Mouse (Mus musculus) testis, postnatal 10 days (tissue): ENCODE measurements around the gene Ezh1.

ENCODE experiments used
- DNase-seq: peaks from one replicate; pipeline ENCODE4 v3.0.0; 2021; ENCODE audit warnings: low spot score

Gene Ezh1

DNA sequence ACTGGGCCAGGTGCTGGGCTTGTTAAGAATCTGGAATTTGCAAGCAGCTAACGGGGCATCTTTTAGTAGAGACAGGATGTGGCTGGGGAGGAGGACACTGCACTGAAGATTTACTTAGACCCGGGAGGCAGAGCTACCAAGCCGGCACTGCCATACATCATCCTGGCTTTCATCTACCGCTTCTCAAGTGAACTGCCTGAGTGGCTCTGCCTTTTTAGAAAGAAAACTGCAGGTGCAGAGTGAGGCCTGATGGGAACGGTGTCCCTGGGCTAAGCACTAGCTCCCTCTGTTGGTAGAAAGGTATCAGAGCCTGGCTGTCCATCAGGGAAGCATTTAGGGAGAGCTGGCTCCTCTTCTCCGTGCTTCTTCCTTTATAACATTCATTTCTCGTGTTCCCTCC, 25.3 kb downstream of the Ezh1 start:
- no peak for DNase-seq

DNA sequence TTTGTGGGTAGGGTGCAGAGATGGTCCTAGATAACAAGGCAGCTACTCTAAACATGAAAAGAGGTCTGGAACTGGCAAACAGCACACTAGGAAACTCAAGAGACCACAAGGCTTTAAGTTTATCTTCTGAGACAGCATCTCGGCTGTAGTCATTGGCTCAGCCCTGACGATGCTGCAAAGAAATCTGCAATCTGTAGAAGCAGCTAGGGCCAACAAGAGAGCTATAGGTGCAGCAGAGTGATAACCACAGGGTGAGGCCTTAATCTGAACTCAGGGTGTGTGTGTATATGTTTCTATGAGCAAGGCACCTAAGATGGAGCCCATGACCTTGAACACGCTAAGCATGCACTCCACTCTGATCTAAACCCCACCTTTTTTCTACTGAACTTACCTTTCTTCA, 26.7 kb downstream of the Ezh1 start:
- DNase-seq = no peak

DNA sequence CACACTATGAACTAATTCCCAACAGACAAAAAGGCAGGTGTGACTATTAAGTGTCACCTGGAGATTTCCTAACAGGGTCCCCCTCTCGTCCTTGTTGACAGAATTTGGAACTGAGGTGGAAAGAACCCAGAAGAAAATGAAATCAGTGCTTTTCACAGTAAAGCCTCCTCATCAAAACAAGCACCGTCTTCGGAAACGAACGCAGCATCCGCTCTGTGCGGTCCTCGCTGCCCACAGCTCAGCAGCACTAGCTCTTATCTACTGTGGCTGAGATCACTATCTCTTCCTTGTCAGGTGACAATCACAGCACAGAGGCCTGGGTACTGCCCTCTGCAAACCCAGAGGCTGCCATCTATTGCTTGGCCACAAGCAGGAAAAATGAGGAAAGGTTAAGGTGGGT, 30.1 kb downstream of the Ezh1 start:
- DNase-seq = no peak

DNA sequence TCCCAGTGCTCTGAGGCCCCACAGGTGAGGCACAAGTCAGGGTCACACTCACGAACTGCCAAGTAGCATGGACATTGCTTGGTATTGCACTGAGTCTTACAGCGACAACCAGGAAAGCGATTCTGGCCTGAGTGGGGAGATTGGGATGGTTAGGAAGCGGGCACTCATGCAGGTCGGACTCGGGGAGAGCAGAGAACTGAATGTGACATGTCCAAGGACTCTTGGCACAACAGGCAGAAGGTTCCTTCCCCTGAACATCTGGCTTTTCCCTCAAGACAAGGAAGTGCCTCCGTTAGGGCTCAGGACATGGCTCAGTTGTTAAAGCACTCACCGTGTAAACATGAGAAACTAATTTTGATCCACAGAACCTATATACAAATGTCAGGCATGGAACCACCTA, 30.7 kb downstream of the Ezh1 start:
- no peak for DNase-seq

DNA sequence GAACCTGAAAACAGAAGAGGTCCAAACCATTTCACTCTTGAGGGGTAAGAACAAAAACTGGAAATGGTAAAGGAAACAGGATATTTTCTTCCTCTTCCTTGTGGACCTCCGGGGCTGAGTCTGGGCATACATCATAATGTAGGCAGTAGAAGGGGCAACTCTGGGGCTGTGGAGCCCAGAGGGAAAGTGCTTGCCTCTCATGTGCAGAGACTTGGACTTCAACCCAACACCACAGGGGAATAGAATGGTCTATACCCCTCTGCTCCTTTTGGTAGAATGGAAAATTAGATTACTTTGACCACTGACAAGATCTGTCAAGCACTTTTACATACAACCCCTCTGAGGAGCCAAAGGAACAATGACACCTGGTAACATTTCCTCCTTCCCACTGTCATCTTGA, 31.2 kb downstream of the Ezh1 start:
- DNase-seq = no peak

DNA sequence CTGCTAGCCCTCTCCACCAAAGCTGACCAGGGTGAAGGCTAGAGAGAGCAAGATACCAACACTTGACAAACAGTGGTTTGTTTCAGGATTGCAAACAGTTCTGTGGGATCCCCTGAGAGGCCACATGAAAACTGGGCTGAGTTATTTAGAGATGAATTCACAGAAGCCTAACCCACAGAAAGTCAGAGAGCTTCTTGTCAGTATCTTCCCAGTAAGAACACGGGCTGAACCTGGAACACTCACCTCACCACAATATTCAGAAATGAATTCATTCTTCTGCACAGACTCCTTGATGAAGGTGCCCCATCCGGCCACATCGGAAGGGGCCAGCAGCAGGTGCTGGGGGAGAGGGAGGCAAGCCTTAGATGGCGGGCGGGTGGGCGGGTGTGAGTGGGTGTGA, 31.6 kb downstream of the Ezh1 start:
- DNase-seq = no peak

DNA sequence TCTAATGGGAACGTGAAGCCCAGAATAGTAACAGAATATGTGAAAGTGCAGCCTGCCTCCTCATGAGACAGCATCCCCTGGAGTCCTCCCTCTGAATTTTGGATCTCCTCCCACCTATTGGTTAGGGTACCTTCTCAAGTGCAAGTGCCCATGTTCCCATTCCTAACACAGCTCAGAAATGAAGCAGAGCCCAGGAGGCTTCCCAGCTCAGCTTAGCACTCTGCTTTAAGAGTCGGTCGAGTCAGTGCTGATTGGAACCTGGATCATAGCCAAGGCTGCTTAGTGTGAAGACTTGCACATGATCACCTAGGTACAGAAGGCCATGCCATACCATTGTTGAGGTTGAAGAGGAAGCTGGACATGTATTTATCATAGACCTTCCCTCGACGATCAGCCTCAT, 32.1 kb downstream of the Ezh1 start:
- no peak for DNase-seq

DNA sequence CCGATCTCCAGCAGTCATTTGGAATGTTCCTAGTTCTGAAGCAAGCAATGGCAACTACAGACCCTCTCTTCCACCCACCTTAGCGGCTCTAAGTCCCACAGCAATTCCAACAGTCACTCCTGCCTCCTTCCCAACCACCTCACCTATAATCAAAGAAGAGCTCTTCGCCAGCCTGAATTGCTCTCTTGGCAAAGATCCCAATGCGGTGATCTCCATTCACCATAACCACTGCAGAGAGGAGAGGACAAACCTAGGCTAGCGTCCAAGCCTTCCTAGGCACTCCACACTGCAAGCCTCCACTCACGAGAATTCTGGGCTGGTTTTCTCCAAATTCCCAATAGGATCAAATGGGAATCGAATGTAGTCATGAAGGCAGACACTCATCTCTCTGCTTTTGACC, 33.2 kb downstream of the Ezh1 start:
- no peak for DNase-seq

DNA sequence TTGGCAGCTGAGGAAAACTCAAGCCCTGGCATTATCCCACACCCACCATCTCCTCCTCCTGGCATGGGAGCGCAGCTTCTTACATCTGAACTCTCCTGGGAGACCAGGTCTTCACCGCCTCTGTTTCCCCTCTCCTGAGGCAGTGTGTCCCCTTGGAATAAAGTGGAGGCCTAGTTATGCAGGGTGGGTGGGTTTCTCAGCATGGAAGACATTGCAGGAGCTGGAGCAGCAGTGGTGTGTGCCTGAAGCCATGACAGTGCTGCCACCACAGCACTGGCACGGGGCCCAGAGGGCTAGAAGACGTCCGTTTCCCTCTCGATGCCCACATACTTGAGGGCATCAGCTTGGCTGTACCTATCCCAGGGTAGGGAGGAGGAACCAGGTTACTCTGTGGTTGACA, 33.6 kb downstream of the Ezh1 start:
- DNase-seq = no peak

DNA sequence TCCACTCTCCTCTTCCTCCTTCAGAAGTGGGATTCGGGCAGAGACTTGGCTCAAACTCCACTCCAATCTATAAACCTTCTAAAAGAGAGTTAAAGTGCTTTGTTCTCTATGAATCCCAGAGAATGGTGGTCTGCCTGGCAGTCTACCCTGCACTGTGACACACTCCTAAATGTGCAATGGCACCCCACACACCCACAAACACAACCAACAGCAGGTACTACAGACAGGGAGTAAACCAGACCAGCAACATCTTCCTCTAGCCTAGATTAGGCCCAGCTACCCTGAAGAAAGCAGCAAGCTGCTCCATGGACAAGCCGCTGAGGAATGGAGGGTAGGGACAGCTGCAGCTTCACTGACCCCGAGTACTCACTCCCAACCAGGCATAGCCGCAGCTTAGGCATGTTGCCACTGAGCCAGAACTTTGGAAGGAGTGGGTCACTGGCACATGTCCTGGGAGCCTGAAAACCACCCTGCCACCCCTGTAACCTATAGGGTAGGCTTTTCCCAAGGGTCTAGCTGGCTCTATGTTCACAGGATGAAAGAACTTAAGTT, 34.3 kb downstream of the Ezh1 start:
- no peak for DNase-seq

DNA sequence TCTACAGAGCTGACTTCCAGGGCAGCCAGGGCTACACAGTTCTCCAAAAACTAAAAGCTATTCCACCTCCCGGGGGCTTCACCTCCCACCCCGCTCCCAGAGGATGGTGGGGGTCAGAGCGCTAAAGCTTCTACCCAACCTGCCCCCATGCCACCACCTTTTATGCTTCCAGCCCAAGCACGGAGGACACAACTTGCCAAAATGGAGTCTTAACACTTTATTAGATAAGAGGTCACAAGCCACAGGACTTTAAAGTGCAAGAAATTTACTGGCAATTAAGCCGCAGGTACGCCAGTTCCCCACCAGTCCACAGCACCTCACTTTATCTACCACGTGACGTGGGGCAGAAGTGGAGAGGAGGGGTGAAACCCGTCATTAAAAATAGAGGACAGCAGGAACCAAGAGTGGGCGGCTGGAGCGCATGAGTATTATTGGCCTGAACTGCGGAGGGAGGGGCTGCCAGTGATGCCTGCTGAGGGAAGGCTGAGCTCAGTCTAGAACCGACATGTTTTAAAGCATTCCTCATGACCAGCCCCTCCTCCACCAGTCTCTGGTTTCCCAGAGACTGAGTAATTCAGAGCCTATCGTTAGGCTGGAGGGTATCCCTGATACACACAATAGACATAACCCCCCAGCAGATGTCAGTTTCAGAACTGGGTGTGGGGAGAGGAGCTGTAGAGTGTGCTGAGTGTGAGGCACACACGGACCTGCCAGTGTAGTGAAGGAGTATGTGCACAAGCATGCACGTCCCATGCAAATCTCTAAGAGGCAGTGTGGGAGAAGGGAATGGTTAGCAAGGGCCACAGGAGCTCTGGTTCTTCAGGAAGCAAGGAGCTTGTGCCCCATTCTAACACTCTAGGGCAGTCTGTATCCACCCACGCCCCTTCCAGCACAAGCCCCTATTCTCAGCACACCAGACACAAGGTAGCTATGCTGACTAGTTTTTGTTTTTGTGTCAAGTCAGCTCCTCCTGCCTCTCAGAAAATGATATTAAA, 35.1 kb downstream of the Ezh1 start:
- DNase-seq = no peak

DNA sequence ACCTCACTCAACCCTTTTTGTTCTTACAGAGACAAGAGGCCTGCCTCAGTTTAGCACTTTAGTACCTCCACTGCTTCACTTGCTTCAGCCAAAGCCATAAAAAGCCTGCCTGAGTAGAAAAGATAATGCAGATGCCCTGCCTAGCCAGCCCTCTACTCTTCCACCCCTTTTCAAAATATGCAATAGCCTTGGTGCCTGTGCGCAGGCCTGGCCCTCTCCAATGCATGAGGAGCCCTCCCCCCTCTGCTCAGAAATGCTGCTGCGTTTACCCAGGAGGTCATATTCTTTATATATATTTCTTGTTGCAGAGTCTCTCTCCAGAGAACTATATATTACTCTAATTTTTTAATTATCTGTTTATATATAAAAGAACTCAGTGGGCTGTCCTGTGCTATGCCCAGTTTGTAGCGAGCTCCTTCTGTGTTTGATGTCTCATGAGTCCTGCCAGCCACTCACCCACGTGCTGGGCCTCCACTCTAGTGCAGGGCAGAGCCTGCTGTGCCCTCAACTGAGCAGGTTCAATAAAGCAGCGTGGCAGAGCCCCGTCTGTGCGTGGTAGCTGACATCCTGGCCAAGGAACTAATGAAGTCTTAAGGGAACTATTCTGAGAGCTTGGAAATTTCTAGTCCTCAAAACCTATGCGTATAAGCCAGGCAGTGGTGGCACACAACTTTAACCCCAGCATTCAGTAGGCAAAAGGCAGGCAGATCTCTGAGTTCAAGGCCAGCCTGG, 35.9 kb downstream of the Ezh1 start:
- no peak for DNase-seq

DNA sequence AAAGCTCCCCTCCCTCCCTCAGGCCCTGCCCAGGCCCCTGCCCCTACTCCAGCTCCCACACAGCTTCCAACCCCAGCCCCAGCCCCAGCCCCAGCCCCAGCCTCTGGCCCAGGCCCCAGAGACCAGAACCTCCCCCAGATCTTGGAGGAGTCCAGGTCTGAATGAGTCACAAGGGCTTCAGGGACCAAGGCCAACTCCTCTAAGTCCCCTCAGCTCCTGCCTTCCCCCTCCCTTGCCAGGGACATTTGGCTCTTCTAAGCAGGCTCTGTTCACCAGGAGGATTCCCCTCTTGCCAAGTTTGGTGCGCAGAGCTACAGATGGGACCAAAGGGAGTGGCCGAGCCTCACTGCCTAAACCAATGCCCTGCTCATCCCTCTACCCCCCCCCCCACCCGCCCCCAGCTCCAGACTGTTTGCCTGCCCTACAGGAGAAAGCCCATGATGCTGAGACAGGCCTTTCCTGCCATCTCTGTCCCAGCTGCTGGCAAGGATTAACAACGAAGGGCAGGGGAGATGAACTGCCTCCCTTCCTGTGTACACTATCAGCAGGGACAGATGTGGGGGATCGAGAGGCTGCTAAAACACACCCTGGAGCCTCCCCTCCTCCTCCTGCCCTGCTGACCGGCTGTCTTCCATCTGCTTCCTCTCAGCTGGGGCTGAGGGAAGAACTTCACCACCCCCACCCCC, 36.6 kb downstream of the Ezh1 start:
- peak; percentile 82 for DNase-seq

DNA sequence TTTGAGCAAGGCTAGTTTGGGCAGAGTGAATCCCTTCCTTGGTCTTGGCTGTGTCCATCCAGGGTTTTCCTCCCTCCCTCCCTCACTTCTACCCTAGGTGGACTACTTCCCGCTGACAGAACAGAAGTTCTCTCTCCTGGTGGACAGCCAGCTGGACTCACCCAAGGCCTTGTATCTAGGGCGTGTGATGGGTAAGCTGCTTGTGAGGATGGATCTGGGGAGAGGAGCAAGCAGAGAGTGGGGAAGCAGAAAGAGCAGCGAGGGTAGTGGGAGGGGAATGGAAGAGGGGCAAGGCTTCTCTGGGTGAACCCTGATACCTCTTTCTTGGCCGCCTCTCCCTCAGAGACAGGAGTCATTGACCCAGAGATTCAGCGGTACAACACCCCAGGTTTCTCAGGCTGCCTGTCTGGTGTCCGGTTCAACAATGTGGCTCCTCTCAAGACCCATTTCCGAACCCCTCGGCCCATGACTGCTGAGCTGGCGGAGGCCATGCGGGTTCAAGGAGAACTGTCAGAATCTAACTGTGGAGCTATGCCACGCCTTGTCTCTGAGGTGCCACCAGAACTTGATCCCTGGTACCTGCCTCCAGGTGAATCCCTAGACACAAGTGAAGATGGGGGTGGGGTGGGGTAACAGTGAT, 38.0 kb downstream of the Ezh1 start:
- peak; percentile 71 for DNase-seq

DNA sequence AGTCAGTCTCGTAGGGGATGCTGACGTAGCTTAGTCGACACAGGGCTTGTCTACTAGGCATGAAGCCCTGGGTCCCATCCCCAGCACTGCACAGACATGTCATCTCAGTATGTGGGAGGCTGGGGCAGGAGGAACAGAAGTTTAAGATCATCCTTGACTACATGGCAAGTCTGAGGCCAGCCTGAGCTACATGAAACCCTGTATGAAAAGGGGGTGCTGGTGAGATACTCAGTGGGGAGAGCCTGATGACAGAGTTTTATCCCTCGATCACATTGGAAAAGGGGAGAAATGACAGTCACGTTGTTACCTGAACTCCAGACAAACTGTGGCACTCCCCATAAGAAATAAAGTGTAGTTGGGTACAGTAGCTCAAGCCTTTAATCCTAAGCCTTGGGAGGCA, 38.7 kb downstream of the Ezh1 start:
- DNase-seq = no peak

DNA sequence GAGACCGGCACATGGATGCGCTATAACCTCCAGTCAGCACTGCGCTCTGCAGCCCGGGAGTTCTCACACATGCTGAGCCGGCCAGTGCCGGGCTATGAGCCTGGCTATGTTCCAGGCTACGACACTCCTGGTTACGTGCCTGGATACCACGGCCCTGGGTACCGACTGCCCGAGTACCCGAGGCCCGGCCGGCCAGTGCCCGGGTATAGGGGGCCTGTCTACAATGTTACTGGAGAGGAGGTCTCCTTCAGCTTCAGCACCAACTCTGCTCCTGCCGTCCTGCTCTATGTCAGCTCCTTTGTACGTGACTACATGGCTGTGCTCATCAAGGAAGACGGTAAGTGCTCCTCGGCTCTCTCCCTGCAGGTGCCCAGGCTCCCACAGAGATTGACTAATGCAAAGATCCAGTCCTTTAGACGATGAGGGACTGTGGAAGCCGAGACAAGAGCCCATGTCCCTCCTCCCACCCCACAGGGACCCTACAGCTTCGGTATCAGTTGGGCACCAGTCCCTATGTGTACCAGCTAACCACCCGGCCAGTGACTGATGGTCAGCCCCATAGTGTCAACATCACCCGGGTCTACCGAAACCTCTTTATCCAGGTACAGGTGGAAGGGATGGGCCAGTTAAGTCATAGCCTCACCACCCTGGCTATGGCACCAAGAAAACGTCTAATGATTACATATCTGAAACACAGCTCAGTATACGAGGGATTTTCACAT, 39.6 kb downstream of the Ezh1 start:
- no peak for DNase-seq

DNA sequence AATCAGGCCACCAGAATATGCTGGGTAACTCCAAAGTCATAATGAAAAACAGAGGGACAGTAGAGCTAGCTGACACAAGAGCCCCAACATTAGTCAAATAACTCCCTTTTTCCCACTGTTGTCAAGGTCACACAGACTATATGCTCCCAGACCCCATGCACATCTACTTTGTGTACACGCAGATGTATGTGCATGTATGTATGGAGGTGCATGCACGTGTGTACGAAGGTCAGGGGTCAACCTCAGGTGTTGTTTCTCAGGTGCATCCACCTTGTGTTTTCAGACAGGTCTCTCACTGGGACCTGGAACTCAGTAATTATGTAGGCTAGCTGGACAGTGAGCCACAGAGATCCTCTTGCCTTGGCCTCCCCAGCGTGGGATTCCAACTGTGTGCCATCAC, 40.8 kb downstream of the Ezh1 start:
- DNase-seq = no peak

DNA sequence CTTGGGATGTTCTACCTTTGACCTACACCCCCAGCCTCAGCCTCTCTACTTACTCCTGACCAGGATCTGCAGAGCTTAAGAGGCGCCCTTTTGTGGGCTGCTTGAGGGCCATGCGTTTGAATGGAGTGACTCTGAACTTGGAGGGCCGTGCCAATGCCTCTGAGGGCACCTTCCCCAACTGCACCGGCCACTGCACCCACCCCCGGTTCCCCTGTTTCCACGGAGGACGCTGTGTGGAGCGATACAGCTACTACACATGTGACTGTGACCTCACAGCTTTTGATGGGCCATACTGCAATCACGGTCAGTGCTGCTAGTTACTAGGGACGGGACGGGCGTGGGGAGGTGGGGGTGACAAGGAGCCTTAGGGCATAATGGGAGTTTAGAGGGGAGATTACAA, 41.3 kb downstream of the Ezh1 start:
- DNase-seq = no peak

DNA sequence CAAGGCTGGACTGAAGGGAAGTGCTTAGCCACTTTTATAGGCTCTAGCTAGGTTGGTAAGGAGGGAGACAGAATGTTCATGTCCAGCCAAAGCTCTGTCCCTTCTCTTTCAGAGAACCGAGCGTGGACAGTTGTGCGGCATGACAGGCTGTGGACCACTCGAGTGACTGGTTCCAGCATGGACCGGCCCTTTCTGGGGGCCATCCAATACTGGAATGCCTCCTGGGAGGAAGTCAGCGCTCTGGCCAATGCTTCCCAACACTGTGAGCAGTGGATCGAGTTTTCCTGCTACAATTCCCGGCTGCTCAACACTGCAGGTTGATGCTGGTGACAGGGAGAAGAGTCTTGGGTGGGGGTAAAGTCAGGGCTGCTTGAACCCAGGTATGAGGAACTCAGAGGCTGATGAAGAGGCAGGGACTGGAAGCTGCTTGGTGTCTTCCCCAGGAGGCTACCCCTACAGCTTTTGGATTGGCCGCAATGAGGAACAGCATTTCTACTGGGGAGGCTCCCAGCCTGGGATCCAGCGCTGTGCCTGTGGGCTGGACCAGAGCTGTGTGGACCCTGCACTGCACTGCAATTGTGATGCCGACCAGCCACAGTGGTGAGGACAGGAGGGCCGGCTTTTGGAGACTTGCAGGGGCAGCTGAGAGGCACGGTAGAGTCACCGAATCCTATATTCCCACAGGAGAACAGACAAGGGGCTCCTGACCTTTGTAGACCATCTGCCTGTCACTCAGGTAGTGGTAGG, 43.3 kb downstream of the Ezh1 start:
- no peak for DNase-seq

DNA sequence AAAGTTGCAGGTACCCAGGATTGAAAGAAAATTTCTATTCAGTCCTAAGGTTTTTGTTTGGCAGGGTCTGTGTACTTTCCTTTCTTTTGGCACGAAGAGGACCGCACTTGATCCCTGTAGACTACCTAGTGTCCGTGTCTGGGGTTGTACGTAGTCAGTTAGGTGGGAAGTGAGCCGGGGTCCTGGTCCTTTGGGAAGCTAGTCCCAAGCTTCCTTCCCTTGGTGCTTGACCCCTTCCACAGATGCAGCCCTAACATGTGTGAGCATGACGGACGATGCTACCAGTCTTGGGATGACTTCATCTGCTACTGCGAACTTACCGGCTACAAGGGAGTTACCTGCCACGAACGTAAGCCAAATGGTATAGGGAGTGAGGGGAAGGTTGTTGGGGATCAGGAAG, 44.3 kb downstream of the Ezh1 start:
- no peak for DNase-seq
